Comparison of ENCODE assay signal across 26 mouse cellular contexts in the genomic region with DNA sequence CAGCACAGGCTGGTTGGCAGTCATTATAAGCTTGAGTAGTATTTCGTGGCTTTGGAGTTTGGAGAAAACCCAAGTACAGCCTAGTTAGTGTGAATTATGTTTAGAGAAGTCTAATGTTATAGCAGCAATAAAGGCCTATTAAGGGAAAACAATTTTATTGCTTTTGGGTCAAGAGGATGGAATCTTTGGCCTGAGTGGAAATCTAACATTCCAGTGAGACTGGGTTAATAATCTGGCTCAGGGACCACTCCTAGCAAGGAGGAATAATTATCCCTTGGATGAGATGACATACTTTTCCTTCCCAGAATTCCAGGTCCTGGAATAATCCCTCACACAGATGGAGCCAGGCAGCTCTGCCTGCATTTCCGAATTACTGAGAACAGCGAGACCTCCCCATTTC. TPM values are rescaled to one million over a fixed set of nuclear protein-coding genes. Genes with fewer than 3 reads are reported as not detected.
A peak's percentile ranks its signal among the peaks of the same experiment; 100 is the strongest.
DNase-seq lines count a peak whose midpoint lies in the region; ATAC-seq and TF ChIP-seq lines count a peak whose summit lies in the region.
"Had no signal": no experiment of that assay in that cellular context is flagged by ENCODE, and none has a peak within 500 bp of the region (broad histone marks: within the 10 kb centered on the region; RNA-seq: fewer than 3 reads in every experiment).

No protein-coding gene starts in this region.

- TF ChIP-seq CTCF in kidney, postnatal 0 days (IDR thresholded peaks at IDR 0.05; ENCODE audit: low read depth): no peak

- H3K27me3 ChIP-seq in heart, embryonic 11.5 days (ENCODE audit: control insufficient read depth, insufficient read depth, low read length): no peaks in the 10 kb centered on the region
- H3K27me3 ChIP-seq in heart, embryonic 16.5 days (ENCODE audit: control insufficient read depth, insufficient read depth, low read length): no peaks in the 10 kb centered on the region
- H3K27me3 ChIP-seq in kidney, postnatal 0 days (ENCODE audit: insufficient read depth, low read length): no peaks in the 10 kb centered on the region
- H3K27me3 ChIP-seq in limb, embryonic 15.5 days: no peaks in the 10 kb centered on the region
- H3K27me3 ChIP-seq: CH12.LX; embryonic facial prominence, embryonic 13.5 days; forebrain, embryonic 13.5 days; intestine, embryonic 15.5 days; Patski had no signal

- H3K4me2 ChIP-seq in heart, embryonic 11.5 days: peak overlapping the region; percentile 29
- H3K4me2 ChIP-seq in heart, embryonic 16.5 days (ENCODE audit: low read depth, low read length): peak overlapping the region; percentile 6; the same call in 1 of the 2 replicates
- no peak overlapping the region for H3K4me2 ChIP-seq in kidney, postnatal 0 days (ENCODE audit: low read length)
- H3K4me2 ChIP-seq in limb, embryonic 15.5 days: no peak overlapping the region
- H3K4me2 ChIP-seq: embryonic facial prominence, embryonic 13.5 days; forebrain, embryonic 13.5 days; hindbrain, embryonic 14.5 days; intestine, embryonic 15.5 days had no signal

- intact Hi-C loops in heart, postnatal 14 days (cut with DNase I): no loop called here

- ATAC-seq in heart, embryonic 11.5 days (replicated peaks; ENCODE audit: insufficient number of reproducible peaks, low FRiP score, low TSS enrichment): no peak
- no peak for ATAC-seq in heart, embryonic 16.5 days (replicated peaks; ENCODE audit: extremely low read depth, insufficient read depth, low FRiP score)
- no peak for ATAC-seq in kidney, postnatal 0 days (replicated peaks; ENCODE audit: low FRiP score, low read depth)
- ATAC-seq in limb, embryonic 15.5 days (ENCODE audit: insufficient number of reproducible peaks, low FRiP score, low TSS enrichment, low read depth): 0 out of 2 replicates have a peak, but pooled peaks have one; percentile 19
- ATAC-seq: activated CD4-positive, CD25-positive, alpha-beta regulatory T cell, adult 4 months; forebrain, embryonic 13.5 days; forebrain, postnatal 0 days; intestine, embryonic 15.5 days; Patski had no signal

- no peak overlapping the region for H3K4me3 ChIP-seq in heart, embryonic 11.5 days (ENCODE audit: low read depth, low read length)
- no peak overlapping the region for H3K4me3 ChIP-seq in heart, embryonic 16.5 days (ENCODE audit: low read length)
- no peak overlapping the region for H3K4me3 ChIP-seq in kidney, postnatal 0 days (replicated peaks; ENCODE audit: low read depth, low read length)
- no peak overlapping the region for H3K4me3 ChIP-seq in limb, embryonic 15.5 days
- H3K4me3 ChIP-seq: embryonic facial prominence, embryonic 13.5 days; forebrain, embryonic 13.5 days; gastrocnemius, adult 2 months; hindbrain, embryonic 10.5 days; intestine, embryonic 15.5 days had no signal

- DNase-seq in heart, adult 8-10 months (ENCODE audit: low spot score): no peak
- no peak for DNase-seq in heart, postnatal 14 days
- peak; percentile 74 for DNase-seq in kidney, postnatal 0 days (ENCODE audit: low spot score)
- no peak for DNase-seq in kidney, postnatal 36 days
- no peak for DNase-seq in layer of hippocampus, adult 9-11 months
- DNase-seq: adrenal gland, postnatal 14 days; cerebellum, adult 11-12 months; cerebellum, adult 9-10 months; cerebellum, postnatal 36 days; forebrain, postnatal 0 days; gastrocnemius, adult 2 months; gastrocnemius, postnatal 25 days had no signal

- no peaks in the 10 kb centered on the region for H3K9me3 ChIP-seq in heart, embryonic 11.5 days (replicated peaks; ENCODE audit: control insufficient read depth, low read length)
- H3K9me3 ChIP-seq in heart, embryonic 16.5 days (replicated peaks; ENCODE audit: control insufficient read depth, low read length): no peaks in the 10 kb centered on the region
- H3K9me3 ChIP-seq in kidney, postnatal 0 days (replicated peaks; ENCODE audit: low read length): no peaks in the 10 kb centered on the region
- H3K9me3 ChIP-seq in limb, embryonic 15.5 days: no peaks in the 10 kb centered on the region
- H3K9me3 ChIP-seq: embryonic facial prominence, embryonic 13.5 days; forebrain, embryonic 13.5 days; hindbrain, embryonic 10.5 days; intestine, embryonic 15.5 days had no signal

- 0 out of 2 replicates have a peak, but pooled peaks cover 3% of the 10 kb centered on the region for H3K4me1 ChIP-seq in heart, embryonic 11.5 days (ENCODE audit: control insufficient read depth, insufficient read depth, low read length)
- no peaks in the 10 kb centered on the region for H3K4me1 ChIP-seq in heart, embryonic 16.5 days (ENCODE audit: control insufficient read depth, insufficient read depth, low read length)
- no peaks in the 10 kb centered on the region for H3K4me1 ChIP-seq in kidney, postnatal 0 days (replicated peaks; ENCODE audit: insufficient read depth, low read length)
- peaks cover 3% of the 10 kb centered on the region for H3K4me1 ChIP-seq in limb, embryonic 15.5 days
- H3K4me1 ChIP-seq: embryonic facial prominence, embryonic 13.5 days; forebrain, embryonic 13.5 days; hindbrain, embryonic 10.5 days; intestine, embryonic 15.5 days had no signal

- no peak overlapping the region for H3K9ac ChIP-seq in heart, embryonic 11.5 days (ENCODE audit: low read depth, low read length)
- no peak overlapping the region for H3K9ac ChIP-seq in heart, embryonic 16.5 days (ENCODE audit: low read length)
- H3K9ac ChIP-seq in kidney, postnatal 0 days (ENCODE audit: low read depth, low read length): no peak overlapping the region
- no peak overlapping the region for H3K9ac ChIP-seq in limb, embryonic 15.5 days
- H3K9ac ChIP-seq: embryonic facial prominence, embryonic 13.5 days; forebrain, embryonic 13.5 days; forebrain, postnatal 0 days; hindbrain, embryonic 14.5 days; intestine, embryonic 15.5 days had no signal

- H3K27ac ChIP-seq in heart, embryonic 11.5 days (ENCODE audit: low read depth, low read length): no peak overlapping the region
- H3K27ac ChIP-seq in heart, embryonic 16.5 days (ENCODE audit: low read length): no peak overlapping the region
- no peak overlapping the region for H3K27ac ChIP-seq in kidney, postnatal 0 days
- H3K27ac ChIP-seq in limb, embryonic 15.5 days: no peak overlapping the region
- H3K27ac ChIP-seq: embryonic facial prominence, embryonic 13.5 days; forebrain, embryonic 13.5 days; gastrocnemius, adult 2 months; hindbrain, embryonic 10.5 days; hindbrain, embryonic 14.5 days; intestine, embryonic 15.5 days had no signal

- WGBS in heart, embryonic 11.5 days (ENCODE audit: insufficient replicate concordance): 42% methylated on average over 3 of the region's 3 CpGs
- WGBS in heart, embryonic 16.5 days: 46% methylated on average over 3 of the region's 3 CpGs
- 32% methylated on average over 3 of the region's 3 CpGs for WGBS in kidney, postnatal 0 days
- 25% methylated on average over 3 of the region's 3 CpGs for WGBS in limb, embryonic 15.5 days

- no peaks in the 10 kb centered on the region for H3K36me3 ChIP-seq in heart, embryonic 11.5 days (ENCODE audit: control insufficient read depth, insufficient read depth, low read length)
- H3K36me3 ChIP-seq in heart, embryonic 16.5 days (ENCODE audit: control insufficient read depth, insufficient read depth): no peaks in the 10 kb centered on the region
- no peaks in the 10 kb centered on the region for H3K36me3 ChIP-seq in kidney, postnatal 0 days (ENCODE audit: insufficient read depth, low read length)
- H3K36me3 ChIP-seq in limb, embryonic 15.5 days: no peaks in the 10 kb centered on the region
- H3K36me3 ChIP-seq: embryonic facial prominence, embryonic 13.5 days; hindbrain, embryonic 10.5 days; intestine, embryonic 15.5 days had no signal

RNA-seq across cellular contexts. Expression of a gene that starts 11.0 kb away (rescaled TPM):
- polyA plus RNA-seq in heart, embryonic 11.5 days (2014; fragmentation: Nextera tagmentation; extraction: Ambion mirVana): not detected in 2 replicates
- not detected for total RNA-seq in heart, adult 8-10 months (2022)
- polyA plus RNA-seq in heart, embryonic 16.5 days (2015; fragmentation: Nextera tagmentation; extraction: Ambion mirVana): not detected in 2 replicates
- not detected for total RNA-seq in heart, postnatal 14 days (2021)
- polyA plus RNA-seq in kidney, postnatal 0 days (2015; fragmentation: Nextera tagmentation; extraction: Ambion mirVana): not detected in 2 replicates
- not detected in 2 replicates for polyA plus RNA-seq in limb, embryonic 15.5 days (2015; fragmentation: Nextera tagmentation; extraction: Ambion mirVana)
- total RNA-seq: adrenal gland, adult 18-20 months; adrenal gland, postnatal 14 days; CH12.LX; forebrain, postnatal 0 days; gastrocnemius, adult 2 months; gastrocnemius, postnatal 25 days; granulocyte monocyte progenitor cell, adult 5-6 weeks had no signal
- polyA plus RNA-seq: activated CD4-positive, CD25-positive, alpha-beta regulatory T cell, adult 4 months; embryonic facial prominence, embryonic 13.5 days; forebrain, embryonic 13.5 days; forebrain, postnatal 0 days; heart, postnatal 0 days; hindbrain, embryonic 10.5 days; hindbrain, embryonic 14.5 days; intestine, embryonic 15.5 days; Patski had no signal

Comparison
In these comparisons a context has a peak if more than half of its experiments do, and no peak if none do; other contexts are left out.
1. H3K4me2 ChIP-seq: peak in heart, embryonic 11.5 days (single experiment) and heart, embryonic 16.5 days (single experiment); none in kidney, postnatal 0 days (single experiment) and limb, embryonic 15.5 days (single experiment).